Mouse (Mus musculus) frontal cortex, postnatal 14 days (tissue): ENCODE measurements around the gene Gtf3c5.

ENCODE experiments used
- DNase-seq, 2 experiments: peaks; one replicate each; pipeline ENCODE4 v3.0.0; 2022; ENCODE audit warnings: low spot score in 2 of 2

The Gtf3c5 gene

DNA sequence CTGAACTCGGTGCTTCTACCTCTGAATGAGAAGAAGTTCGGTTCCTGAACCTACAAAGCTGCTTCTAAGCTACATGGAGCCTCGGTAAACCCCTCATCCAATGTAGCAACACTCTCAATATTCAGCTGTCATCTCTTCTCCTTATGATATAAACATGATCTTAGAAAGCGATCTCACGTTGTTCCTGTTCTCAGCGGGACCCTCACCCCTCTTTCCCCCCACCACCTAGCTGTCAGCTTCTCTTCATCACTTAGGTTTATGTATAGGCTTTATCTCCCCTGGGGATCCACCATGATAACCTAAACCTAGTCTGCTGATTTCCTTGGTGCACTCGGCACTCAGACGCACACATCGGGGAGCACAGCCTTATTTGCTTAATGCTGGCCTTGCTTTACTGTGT lies at the start of gene Gtf3c5:
Gene Gtf3c5, minus strand, starts transcription at position 101 of the 400 bp plus-strand sequence.
- no peak for DNase-seq

DNA sequence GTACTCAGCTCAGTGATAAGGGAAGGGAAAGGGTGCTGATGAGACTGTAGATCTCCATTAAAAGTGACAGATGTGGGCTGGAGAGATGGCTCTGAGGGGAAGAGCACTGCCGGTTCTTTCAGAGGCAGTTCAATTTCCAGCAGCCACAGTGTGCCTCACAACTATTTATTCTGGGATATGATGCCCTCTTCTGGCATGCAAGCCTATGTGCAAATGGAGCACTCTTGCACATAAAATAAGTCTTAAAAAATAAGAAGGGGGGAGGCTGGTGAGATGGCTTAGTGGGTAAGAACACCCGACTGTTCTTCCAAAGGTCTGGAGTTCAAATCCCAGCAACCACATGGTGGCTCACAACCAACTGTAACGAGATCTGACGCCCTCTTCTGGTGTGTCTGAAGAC lies 49.6 kb upstream of the Gtf3c5 start:
- DNase-seq: no peak

DNA sequence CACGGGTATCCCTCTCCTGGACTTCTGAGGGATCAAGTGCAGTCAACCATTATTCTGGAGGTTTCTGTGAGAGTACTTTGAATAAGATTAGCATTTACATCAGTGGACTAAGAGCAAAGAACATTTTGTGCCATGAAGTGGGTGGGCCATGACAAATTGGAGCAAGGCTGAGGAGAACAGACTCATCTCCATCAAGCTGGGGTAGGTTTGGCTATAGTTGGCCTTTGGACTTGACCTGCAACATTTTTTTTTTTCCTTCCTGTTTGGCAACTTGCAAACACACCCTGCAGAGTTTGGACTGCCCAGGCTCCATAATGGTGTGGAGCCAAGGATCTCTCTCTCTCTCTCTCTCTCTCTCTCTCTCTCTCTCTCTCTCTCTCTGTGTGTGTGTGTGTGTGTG lies 49.1 kb upstream of the Gtf3c5 start:
- no peak for DNase-seq

DNA sequence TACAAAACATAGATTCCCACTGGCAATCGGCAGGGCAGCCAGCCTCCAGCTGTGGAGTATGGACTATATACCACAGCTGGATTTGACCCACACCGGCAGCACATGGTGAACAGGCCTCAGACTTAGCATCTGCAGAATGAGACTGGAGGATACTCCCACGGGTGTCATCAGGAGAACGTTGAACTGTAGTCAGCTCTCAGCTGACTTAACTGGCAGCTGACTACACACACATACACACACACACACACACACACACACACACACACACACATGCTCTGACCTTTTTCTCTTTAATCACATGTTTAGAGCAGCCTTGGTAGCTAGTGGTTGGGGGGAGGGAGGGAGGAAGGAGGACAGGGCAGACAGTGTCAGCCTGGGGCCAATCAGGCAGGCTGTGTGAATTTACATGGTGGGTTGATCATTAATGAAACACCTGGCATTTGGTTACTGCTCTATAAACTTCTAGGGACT lies 46.4 kb upstream of the Gtf3c5 start:
- DNase-seq: no peak

DNA sequence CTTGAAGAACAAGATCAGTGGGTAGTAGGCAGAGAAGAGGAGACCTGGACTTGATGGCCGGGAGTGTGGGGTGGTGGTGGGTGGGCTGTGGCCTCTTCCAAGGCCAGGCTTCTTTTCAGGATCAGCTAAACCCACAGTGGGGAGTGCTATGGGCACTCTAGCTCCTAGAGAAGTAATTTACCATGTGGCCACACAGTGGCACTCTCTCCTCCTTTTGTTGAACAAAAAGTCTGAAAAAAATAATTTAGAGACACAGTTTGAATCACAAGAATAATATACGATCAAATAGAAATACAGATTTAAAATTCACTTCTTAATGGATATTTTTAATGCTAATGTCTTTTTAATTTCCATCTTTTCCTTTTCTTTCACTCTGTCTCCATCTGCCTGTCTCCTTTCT lies 44.5 kb upstream of the Gtf3c5 start:
- no peak for DNase-seq

DNA sequence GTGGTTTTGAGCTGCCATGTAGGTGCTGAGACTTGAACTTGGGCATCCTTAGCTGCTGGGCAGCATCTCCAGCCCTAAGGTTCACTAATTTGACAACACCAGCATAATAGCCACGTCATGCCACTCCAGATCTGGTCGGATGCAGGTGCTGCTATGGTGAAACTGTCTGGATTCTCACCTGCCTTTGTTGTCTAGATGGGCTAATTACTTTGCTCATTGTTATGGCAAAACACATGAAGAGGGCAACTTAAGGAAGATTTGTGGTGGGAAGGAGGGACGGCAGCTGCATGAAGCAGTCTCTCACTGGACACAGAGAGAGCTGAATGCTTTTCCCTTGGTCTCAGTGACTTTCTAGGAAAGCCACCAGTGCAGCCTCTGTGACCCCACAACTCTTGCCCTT lies 42.5 kb upstream of the Gtf3c5 start:
- no peak for DNase-seq

DNA sequence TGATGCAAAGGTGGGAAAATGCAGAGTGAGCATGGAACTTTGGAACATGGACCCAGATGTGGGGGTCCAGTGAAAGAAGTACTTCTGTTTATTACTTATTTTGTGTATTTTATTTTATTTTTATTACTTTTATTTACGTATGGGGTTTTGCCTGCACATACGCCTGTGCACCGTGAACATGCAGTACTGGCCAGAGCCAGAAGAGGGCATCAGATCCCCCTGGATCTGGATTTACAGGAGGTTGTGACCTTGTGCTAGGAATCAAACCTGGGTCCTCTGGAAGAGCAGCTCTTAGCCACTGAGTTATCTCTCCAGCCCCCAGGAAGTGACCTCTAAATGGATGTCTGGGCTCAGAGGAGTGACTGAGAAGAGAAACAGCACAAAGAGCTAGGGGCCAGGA lies 41.3 kb upstream of the Gtf3c5 start:
- DNase-seq: no peak

DNA sequence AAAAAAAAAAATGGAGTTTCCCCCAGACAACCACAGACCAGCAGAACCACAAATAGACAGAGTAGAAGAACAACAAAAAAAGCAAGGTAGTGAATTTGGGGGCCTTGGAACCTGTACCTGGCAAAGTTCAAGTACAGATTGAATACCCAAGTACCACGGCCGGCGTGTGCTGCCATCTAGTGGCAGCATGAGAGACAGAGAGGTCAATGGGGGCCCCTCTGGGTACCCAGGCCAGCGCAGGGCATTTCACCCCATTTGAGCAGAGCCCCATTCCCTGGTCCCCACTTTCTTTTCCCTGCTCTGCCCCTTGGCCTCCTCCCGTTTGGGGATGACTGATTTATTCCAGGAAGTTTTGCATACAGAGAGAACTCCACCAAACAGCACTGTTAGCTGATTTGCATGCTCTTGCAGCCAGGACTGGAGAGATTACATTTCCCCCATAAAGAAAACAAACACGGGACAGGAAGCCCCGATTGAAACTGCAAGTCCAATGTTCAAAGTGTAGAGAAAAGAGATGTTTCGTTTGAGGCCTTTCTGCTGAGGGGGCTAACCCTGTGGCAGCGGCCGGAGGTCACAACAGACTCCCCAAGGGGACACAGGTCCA lies 39.1 kb upstream of the Gtf3c5 start:
- no peak for DNase-seq

DNA sequence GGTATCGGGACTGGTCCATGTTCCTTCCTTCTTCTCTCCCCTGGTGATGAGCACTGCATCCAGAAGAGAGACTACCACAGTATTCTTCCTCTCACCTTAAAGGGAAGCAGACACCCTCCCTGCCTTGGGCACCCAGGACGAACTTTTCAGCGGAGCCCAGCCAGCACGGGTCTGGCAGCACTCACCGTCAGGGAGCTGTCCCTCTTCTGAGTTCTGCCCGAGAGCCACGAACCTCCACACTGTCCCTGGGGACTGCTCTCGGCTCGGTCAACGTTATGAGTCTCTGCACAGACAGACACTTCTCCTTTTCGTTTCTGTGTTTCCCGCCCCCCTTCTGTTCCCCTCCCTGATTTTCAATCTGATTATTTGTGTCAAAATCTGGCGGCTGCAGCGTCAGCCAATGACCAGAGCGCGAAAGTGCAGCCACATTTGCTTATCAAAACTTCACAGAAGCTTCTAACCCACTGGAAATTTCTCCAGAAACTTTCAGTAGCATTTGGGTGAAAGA lies 38.2 kb upstream of the Gtf3c5 start, which contains the start of gene Gfi1b:
Gene Gfi1b, minus strand, starts transcription at position 319 of the 508 bp plus-strand sequence.
- no peak for DNase-seq

DNA sequence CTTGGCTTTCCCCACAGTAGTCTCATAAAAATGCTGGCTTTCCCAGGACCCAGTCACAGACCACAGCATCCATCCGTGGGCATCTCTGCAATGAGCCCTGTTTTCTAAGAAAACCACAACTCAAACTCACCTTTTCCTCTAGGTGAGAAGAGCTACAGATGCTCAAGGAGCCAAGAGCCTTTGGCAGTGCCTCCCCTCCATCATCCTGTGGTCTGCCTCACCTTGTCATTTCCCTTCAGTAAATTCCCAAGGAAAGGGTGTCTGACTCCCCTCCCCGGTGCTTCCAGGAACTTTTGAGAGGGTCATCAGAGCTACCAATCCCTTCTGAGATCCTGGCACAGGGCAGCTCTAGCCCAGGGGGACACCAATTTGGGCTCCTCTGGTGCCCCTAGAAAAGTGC lies 37.6 kb upstream of the Gtf3c5 start:
- no peak for DNase-seq

DNA sequence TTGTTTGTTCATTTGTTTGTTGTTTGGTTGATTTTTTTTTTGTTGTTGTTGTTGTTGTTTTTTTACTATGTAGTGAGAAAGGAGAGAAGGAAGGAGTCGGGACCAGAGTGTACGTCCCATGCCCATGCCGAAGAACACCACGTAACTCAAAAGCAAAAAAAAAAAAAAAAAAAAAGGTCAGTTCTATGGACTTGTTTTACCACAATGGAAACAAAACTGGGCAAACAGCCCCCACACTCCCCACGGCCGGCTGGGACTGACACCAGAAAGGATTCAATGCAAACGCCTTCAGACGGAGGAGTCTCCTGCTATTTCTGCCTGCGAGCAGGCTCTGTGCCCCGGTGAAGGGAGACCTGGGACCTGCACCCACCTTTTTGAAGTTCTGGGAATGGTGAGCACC lies 37.0 kb upstream of the Gtf3c5 start:
- no peak for DNase-seq

DNA sequence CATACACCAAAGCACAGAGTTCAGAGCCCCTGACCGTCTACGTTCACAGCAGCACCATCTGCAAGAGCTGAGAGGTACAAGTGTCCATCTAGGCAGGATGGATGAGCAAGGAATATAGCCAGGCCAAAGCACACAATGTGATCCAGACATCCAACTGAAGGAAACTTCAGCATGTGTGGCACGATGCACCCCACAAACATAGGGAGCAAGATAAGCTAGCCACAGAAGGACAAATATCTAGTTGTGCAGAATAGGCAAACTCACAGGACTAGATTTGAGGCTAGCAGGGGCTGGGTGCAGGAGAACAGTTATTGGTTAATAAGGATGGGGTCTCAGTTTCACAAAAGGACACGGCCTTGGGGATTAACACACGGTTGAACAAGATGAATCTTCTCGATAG lies 35.8 kb upstream of the Gtf3c5 start:
- DNase-seq: no peak

DNA sequence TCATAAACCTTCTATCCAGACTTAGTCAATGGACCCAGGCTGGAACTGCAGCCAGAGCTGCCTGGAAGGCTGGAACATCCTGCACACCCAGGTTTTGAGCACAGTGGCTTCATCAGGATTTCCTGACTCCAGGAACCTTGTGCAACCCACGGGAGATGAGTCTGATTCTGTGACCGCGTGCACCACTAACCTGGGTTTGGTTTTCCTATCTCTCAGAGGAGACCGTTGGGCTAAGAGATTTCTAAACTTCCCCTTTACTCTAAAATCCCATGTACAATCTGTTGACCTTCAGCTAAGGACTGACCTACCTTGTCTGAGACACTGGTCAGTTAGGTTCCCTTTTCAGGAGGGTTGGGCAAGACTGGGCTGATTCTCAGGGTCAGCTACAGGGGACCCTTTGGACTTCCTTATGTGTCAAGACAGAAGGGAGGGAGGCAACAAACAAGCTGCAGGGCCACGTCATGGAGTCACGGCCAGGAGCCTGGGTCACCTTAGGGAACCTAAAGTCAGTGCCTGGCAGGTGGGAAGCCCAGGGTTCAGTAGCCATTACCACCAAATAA lies 35.3 kb upstream of the Gtf3c5 start:
- no peak for DNase-seq

DNA sequence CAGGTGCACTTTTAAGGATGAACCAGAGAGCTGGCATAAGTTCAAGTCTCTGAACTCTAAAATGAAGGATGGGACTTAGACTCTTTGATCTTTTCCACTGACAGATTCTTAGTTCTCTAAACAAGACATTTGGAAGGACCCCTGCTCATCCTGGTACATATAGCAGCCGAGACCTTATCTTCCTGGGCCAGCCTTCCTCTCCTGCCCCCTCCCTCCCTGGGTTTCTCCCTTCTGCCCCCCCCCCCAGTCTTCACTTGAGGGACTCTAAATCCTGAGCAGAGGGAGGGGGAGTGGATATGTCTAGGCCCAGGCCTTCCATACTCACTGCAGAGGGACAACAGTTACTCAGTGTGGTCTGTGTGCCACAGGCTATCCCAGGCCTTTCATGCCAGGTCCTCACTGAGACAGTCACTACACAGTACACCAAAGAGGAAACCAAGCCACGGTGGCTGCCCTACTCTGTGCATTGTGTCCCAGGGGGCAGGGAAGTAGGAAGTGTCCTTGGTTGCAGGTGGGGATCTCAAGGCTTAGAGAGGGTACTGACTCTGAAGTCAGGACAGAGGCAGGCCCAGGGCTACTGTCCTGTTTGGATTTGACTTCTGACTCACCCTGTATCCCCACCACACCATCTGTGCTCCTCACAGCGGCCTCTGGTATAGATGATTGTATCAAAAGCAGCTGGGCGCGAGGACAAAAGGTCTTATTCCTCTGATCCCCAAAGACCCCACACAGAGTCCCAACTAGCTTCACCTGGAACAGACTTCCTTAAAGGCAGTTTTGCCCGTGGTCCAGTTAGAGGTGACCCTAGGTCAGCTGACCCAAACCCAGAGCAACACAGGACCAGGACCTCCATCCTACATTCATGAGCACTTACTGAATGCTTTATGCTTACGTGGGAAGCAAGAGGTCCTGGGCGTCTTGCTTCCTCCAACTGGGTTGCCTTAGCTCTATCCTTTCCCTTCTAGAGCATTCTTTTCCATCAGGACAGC lies 34.2 kb upstream of the Gtf3c5 start:
- no peak for DNase-seq

DNA sequence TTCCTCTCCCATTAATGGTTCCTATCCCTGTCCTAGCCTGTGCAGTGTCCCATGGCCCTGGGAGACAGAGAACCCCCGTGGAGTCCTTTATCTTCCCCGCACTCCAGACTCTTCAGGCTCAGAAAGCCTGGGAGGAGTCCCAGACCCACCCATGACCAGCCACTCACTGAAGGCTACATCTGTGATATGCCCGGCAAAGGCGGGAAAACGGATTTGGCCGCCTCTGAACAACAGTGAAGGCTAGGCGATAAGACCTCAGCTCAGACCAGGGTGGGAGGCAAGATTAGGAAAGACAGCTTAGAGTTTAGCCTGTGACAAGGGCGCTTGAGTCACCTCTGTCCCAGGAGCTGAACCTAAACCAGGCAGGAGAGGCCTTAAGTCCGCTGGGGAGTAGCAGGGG lies 33.3 kb upstream of the Gtf3c5 start:
- DNase-seq: no peak

DNA sequence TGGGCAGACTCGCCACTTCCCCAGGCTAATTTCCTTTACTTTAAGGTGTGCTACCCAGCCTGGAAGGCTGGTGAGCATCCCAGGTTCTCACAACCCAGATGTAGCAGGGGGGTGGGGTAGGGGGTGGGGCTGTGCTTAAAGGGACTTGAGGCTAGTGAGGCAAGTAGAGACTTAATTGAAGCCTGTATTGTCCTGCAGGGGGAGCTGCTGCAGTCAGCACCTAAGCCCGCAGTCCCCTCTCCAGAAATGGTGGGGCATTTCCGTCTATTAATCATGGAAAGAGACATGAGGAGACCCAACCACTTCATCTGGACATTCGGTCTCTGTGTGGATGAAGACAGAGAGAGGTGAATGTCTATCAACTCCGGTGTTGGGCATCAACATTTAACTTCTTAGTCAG lies 32.8 kb upstream of the Gtf3c5 start:
- DNase-seq: no peak

DNA sequence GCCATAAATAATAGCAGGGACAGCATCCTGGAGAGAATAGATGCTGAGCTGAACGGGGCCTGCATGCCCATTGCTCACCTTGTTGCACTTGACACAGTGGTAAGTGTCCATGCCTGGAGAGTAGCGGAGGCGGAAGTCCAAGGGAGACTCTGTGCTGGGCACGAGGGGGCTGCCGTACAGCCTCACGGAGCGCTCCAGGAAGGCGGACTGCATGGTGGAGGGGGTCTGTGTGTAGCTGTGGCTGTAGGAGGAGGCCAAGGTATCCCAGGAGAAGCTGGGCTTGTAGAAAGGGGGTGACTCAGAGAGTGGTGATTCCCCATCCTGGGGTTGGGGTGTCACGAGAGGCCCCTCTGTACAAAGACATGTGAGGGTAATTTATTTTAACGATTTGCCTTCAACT lies 30.0 kb upstream of the Gtf3c5 start:
- DNase-seq: no peak

DNA sequence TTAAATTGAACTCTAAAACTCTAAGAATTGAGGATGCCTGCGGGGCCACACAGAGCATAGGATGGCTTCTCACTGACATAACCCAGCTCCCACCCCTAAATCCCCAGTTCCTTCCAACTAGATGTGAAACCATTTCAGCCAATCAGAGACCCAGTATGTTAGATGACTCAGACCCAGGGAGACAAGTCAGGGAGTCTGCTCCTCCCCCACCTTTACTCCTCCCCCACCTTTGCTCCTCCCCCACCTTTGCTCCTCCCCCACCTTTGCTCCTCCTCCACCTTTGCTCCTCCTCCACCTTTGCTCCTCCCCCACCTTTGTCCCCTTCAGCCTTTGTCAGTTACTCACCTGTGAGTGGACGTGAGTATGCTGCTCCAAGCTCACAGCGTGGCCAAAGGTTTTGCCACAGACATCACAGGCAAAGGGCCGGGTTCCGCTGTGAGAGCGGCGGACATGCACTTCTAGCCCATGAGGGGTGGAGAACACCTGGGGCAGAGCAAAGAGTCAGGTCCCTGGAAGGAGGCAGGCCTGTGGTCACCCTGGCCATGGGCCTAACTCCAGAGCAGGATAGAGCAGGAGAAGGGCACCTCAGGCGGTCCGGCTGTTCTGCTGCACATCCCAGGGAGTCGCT lies 29.0 kb upstream of the Gtf3c5 start:
- DNase-seq: no peak

DNA sequence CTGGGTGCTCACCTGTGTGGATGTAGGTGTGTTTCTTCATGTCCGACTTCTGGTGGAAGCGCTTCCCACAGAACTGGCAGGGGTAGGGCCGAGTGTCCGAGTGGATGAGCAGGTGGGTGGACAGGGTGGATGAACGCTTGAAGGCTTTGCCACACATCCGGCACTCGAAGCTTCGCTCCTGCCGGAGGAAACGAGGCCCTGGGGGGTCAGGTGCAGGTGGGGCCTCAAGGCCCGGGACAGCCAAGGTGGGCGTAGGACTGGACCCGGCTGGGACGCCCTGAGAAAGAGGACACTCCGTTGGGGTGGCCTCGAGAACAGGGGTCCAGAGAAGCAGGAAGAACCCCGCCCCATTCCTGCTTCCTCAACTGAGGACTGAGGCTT lies 27.8 kb upstream of the Gtf3c5 start:
- DNase-seq: no peak

DNA sequence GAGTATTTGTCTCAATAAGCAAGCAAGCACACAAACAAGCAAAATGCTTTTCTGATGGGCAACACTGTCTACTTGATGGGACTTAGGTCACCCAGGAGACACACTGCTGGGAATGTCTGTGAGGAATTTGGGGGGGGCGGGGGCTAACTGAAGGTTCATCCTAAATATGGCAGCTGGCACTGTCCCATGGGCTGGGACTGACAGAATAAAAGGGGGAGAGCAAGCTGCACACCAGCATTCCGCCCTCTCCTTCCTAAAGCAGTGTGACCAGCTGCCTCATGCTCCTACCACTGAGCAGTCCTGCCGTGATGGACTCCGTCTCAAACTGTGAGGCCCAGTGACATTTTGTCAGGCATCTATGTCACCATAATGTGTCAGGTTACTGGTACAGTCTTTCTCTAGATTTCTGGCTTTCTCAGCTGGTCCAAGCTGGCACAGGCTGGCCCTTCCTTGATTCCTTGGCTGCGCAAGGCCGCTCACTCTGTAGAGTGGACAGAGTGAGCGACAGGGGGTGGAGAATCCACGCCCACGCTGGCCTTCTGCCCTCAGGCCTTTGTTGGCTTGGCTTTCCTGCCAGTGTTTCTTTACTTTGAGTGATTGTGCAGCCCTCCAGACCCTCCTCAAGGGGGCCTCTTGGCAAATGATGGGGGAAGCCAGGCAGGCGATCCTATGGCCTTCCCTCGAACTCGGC lies 27.3 kb upstream of the Gtf3c5 start:
- no peak for DNase-seq

DNA sequence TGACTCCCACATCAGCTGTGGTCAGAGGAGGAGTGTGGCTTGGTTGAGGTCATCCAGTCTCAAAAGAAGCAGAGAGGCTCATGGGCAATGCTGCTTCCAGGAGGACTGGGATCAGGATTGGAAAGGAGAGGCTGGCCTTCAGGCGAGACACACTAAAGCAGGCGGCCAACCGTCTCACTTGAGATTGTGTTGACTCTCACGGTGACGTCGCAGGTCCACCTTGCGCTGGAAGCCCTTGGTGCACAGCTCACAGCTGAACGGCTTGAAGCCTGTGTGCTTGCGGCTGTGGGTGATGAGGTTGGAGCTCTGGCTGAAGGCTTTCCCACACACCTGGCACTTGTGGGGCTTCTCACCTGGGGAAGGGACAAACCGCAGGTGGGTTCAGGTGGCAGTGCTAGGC lies 26.3 kb upstream of the Gtf3c5 start:
- DNase-seq: no peak
